In genomic region chr10:22615309-22615708, GRCm38 (mm10) we compare ENCODE assay signal across 18 mouse cellular contexts. TPM values are rescaled to one million over a fixed set of nuclear protein-coding genes. Genes with fewer than 3 reads are reported as not detected.
DNase-seq lines count a peak whose midpoint lies in the region; ATAC-seq and TF ChIP-seq lines count a peak whose summit lies in the region.
"Had no signal": no experiment of that assay in that cellular context is flagged by ENCODE, and none has a peak within 500 bp of the region (broad histone marks: within the 10 kb centered on the region; RNA-seq: fewer than 3 reads in every experiment).

No protein-coding gene starts in this region.

- no peaks in the 10 kb centered on the region for H3K27me3 ChIP-seq in heart, embryonic 11.5 days (ENCODE audit: control insufficient read depth, insufficient read depth, low read length)
- no peaks in the 10 kb centered on the region for H3K27me3 ChIP-seq in kidney, embryonic 16.5 days (ENCODE audit: insufficient read depth, low read length)
- no peaks in the 10 kb centered on the region for H3K27me3 ChIP-seq in midbrain, embryonic 10.5 days (ENCODE audit: low read depth, poor library complexity, severe bottlenecking)
- no peaks in the 10 kb centered on the region for H3K27me3 ChIP-seq in midbrain, postnatal 0 days (ENCODE audit: insufficient read depth, low read length)
- no peaks in the 10 kb centered on the region for H3K27me3 ChIP-seq in midbrain, embryonic 16.5 days (ENCODE audit: control insufficient read depth, insufficient read depth, low read depth, low read length)
- no peaks in the 10 kb centered on the region for H3K27me3 ChIP-seq in intestine, postnatal 0 days (replicated peaks; ENCODE audit: control insufficient read depth, insufficient read depth, low read length)
- H3K27me3 ChIP-seq: limb, embryonic 15.5 days; lung, embryonic 15.5 days had no signal

- no peaks in the 10 kb centered on the region for H3K4me1 ChIP-seq in heart, embryonic 11.5 days (ENCODE audit: control insufficient read depth, insufficient read depth, low read length)
- no peaks in the 10 kb centered on the region for H3K4me1 ChIP-seq in kidney, embryonic 16.5 days (ENCODE audit: insufficient read depth, low read length)
- H3K4me1 ChIP-seq in midbrain, embryonic 10.5 days, result peaks cover 7% of the 10 kb centered on the region
- H3K4me1 ChIP-seq in midbrain, postnatal 0 days (ENCODE audit: insufficient read depth, low read length), result no peaks in the 10 kb centered on the region
- H3K4me1 ChIP-seq in midbrain, embryonic 16.5 days (ENCODE audit: control insufficient read depth, insufficient read depth, low read length), result no peaks in the 10 kb centered on the region
- no peaks in the 10 kb centered on the region for H3K4me1 ChIP-seq in intestine, postnatal 0 days (replicated peaks; ENCODE audit: control insufficient read depth, insufficient read depth, low read length)
- H3K4me1 ChIP-seq: limb, embryonic 15.5 days; lung, embryonic 15.5 days had no signal

- H3K9me3 ChIP-seq in heart, embryonic 11.5 days (replicated peaks; ENCODE audit: control insufficient read depth, low read length), result no peaks in the 10 kb centered on the region
- H3K9me3 ChIP-seq in kidney, embryonic 16.5 days (ENCODE audit: low read length), result peaks cover 11% of the 10 kb centered on the region
- H3K9me3 ChIP-seq in midbrain, embryonic 10.5 days (replicated peaks), result peaks cover 11% of the 10 kb centered on the region
- no peaks in the 10 kb centered on the region; the same call in 1 of the 2 replicates for H3K9me3 ChIP-seq in midbrain, postnatal 0 days (ENCODE audit: low read length)
- H3K9me3 ChIP-seq in midbrain, embryonic 16.5 days (replicated peaks; ENCODE audit: control insufficient read depth, low read length, poor library complexity, severe bottlenecking), result no peaks in the 10 kb centered on the region
- no peaks in the 10 kb centered on the region for H3K9me3 ChIP-seq in intestine, postnatal 0 days (ENCODE audit: control insufficient read depth)
- H3K9me3 ChIP-seq: limb, embryonic 15.5 days; lung, embryonic 15.5 days had no signal

- no peak for TF ChIP-seq CTCF in midbrain, postnatal 0 days (IDR thresholded peaks at IDR 0.05)
- TF ChIP-seq CTCF in intestine, postnatal 0 days (IDR thresholded peaks at IDR 0.05; ENCODE audit: low read depth), result no peak

- 36% methylated on average over 10 of the region's 10 CpGs for WGBS in heart, embryonic 11.5 days (ENCODE audit: insufficient replicate concordance)
- 26% methylated on average over 10 of the region's 10 CpGs for WGBS in kidney, embryonic 16.5 days
- 45% methylated on average over 10 of the region's 10 CpGs for WGBS in midbrain, embryonic 10.5 days
- 31% methylated on average over 10 of the region's 10 CpGs for whole genome bisulfite sequencing in midbrain, postnatal 0 days
- 29% methylated on average over 10 of the region's 10 CpGs for WGBS in midbrain, embryonic 16.5 days
- 38% methylated on average over 10 of the region's 10 CpGs for WGBS in intestine, postnatal 0 days

- H3K4me2 ChIP-seq in heart, embryonic 11.5 days, result no peak overlapping the region
- H3K4me2 ChIP-seq in kidney, embryonic 16.5 days (replicated peaks; ENCODE audit: low read depth, low read length), result no peak overlapping the region
- H3K4me2 ChIP-seq in midbrain, postnatal 0 days (ENCODE audit: low read depth, low read length, poor library complexity, severe bottlenecking), result no peak overlapping the region
- H3K4me2 ChIP-seq in midbrain, embryonic 16.5 days (ENCODE audit: low read length), result no peak overlapping the region
- H3K4me2 ChIP-seq in intestine, postnatal 0 days (replicated peaks; ENCODE audit: low read depth), result no peak overlapping the region
- H3K4me2 ChIP-seq: limb, embryonic 15.5 days; lung, embryonic 15.5 days had no signal

- H3K9ac ChIP-seq in heart, embryonic 11.5 days (ENCODE audit: low read depth, low read length), result no peak overlapping the region
- no peak overlapping the region for H3K9ac ChIP-seq in kidney, embryonic 16.5 days (replicated peaks; ENCODE audit: low read length)
- H3K9ac ChIP-seq in midbrain, postnatal 0 days (replicated peaks; ENCODE audit: low read length, poor library complexity, severe bottlenecking), result no peak overlapping the region
- no peak overlapping the region for H3K9ac ChIP-seq in midbrain, embryonic 16.5 days (ENCODE audit: low read depth, low read length)
- no peak overlapping the region for H3K9ac ChIP-seq in intestine, postnatal 0 days (ENCODE audit: low read depth, low read length)
- H3K9ac ChIP-seq: limb, embryonic 15.5 days; lung, embryonic 15.5 days had no signal

- no peak overlapping the region for H3K4me3 ChIP-seq in heart, embryonic 11.5 days (ENCODE audit: low read depth, low read length)
- H3K4me3 ChIP-seq in kidney, embryonic 16.5 days (ENCODE audit: low read length), result no peak overlapping the region
- H3K4me3 ChIP-seq in midbrain, embryonic 10.5 days, result no peak overlapping the region
- no peak overlapping the region for H3K4me3 ChIP-seq in midbrain, postnatal 0 days (ENCODE audit: low read depth, low read length)
- no peak overlapping the region for H3K4me3 ChIP-seq in midbrain, embryonic 16.5 days (ENCODE audit: low read depth, low read length)
- no peak overlapping the region for H3K4me3 ChIP-seq in intestine, postnatal 0 days (ENCODE audit: low read depth, low read length)
- H3K4me3 ChIP-seq: layer of hippocampus, adult 2 months; left cerebral cortex, adult 2 months; limb, embryonic 15.5 days; lung, embryonic 15.5 days had no signal

- ATAC-seq in heart, embryonic 11.5 days (replicated peaks; ENCODE audit: insufficient number of reproducible peaks, low FRiP score, low TSS enrichment), result no peak
- ATAC-seq in kidney, embryonic 16.5 days (ENCODE audit: low FRiP score, low TSS enrichment), result peak; percentile 89
- ATAC-seq in midbrain, postnatal 0 days (ENCODE audit: low FRiP score), result no peak
- peak; percentile 58; the same call in 1 of the 2 replicates for ATAC-seq in midbrain, embryonic 16.5 days
- no peak for ATAC-seq in intestine, postnatal 0 days
- ATAC-seq: inflammation-experienced regulatory T-cells, adult 6 months had no signal

- DNase-seq in heart, adult 11 months, result peak; percentile 82
- no peak for DNase-seq in kidney, adult 18-20 months
- peak; percentile 25 for DNase-seq in midbrain, embryonic 10.5 days (ENCODE audit: low spot score)
- no peak for DNase-seq in midbrain, postnatal 0 days (ENCODE audit: low spot score)
- DNase-seq: adrenal gland, postnatal 36 days; cerebellum, adult 9-11 months; gastrocnemius, postnatal 25 days; right cerebral cortex, postnatal 14 days; thymus, postnatal 25 days had no signal

- no peak overlapping the region for H3K27ac ChIP-seq in heart, embryonic 11.5 days (ENCODE audit: low read depth, low read length)
- peak overlapping the region; percentile 41; the same call in 1 of the 2 replicates for H3K27ac ChIP-seq in kidney, embryonic 16.5 days (ENCODE audit: low read length)
- H3K27ac ChIP-seq in midbrain, embryonic 10.5 days (replicated peaks), result peak overlapping the region; percentile 70
- H3K27ac ChIP-seq in midbrain, postnatal 0 days (ENCODE audit: low read depth, low read length), result no peak overlapping the region
- H3K27ac ChIP-seq in midbrain, embryonic 16.5 days (ENCODE audit: low read length), result no peak overlapping the region
- H3K27ac ChIP-seq in intestine, postnatal 0 days (ENCODE audit: low read depth, low read length), result no peak overlapping the region
- H3K27ac ChIP-seq: layer of hippocampus, adult 2 months; left cerebral cortex, adult 2 months; limb, embryonic 15.5 days; lung, embryonic 15.5 days had no signal

- H3K36me3 ChIP-seq in heart, embryonic 11.5 days (ENCODE audit: control insufficient read depth, insufficient read depth, low read length), result no peaks in the 10 kb centered on the region
- no peaks in the 10 kb centered on the region for H3K36me3 ChIP-seq in kidney, embryonic 16.5 days (ENCODE audit: insufficient read depth, low read length)
- H3K36me3 ChIP-seq in midbrain, embryonic 10.5 days, result no peaks in the 10 kb centered on the region
- H3K36me3 ChIP-seq in midbrain, postnatal 0 days (ENCODE audit: insufficient read depth, low read length), result no peaks in the 10 kb centered on the region
- no peaks in the 10 kb centered on the region for H3K36me3 ChIP-seq in midbrain, embryonic 16.5 days (ENCODE audit: control insufficient read depth, insufficient read depth, low read length)
- H3K36me3 ChIP-seq in intestine, postnatal 0 days (ENCODE audit: control insufficient read depth, insufficient read depth), result no peaks in the 10 kb centered on the region
- H3K36me3 ChIP-seq: limb, embryonic 15.5 days; lung, embryonic 15.5 days had no signal

RNA-seq across cellular contexts. Expression of gene Slc2a12, which starts 29.5 kb away (rescaled TPM):
- polyA plus RNA-seq in heart, embryonic 11.5 days (2014; fragmentation: Nextera tagmentation; extraction: Ambion mirVana), result 1.9 and 2.5 TPM in 2 replicates
- 2.3 and 2.6 TPM in 2 replicates for polyA plus RNA-seq in kidney, embryonic 16.5 days (2015; fragmentation: Nextera tagmentation; extraction: Ambion mirVana)
- 1.5 and 1.7 TPM in 2 replicates for polyA plus RNA-seq in midbrain, embryonic 10.5 days (2016; fragmentation: Nextera tagmentation; extraction: Ambion mirVana)
- total RNA-seq in midbrain, postnatal 0 days (2014; rRNA removed), result 7.2 and 7.8 TPM in 2 replicates
- polyA plus RNA-seq in midbrain, postnatal 0 days (2015; fragmentation: Nextera tagmentation; extraction: Ambion mirVana), result 5.8 and 6.0 TPM in 2 replicates
- polyA plus RNA-seq in midbrain, embryonic 16.5 days (2015; fragmentation: Nextera tagmentation; extraction: Ambion mirVana), result 4.7 and 5.3 TPM in 2 replicates
- polyA plus RNA-seq in intestine, postnatal 0 days (2015; fragmentation: Nextera tagmentation; extraction: Ambion mirVana), result 0.27 and 0.30 TPM in 2 replicates

Comparison
In these comparisons a context has a peak if more than half of its experiments do, and no peak if none do; other contexts are left out.
1. DNase-seq: peak in heart, adult 11 months (single experiment) and midbrain, embryonic 10.5 days (single experiment); none in kidney, adult 18-20 months (single experiment) and midbrain, postnatal 0 days (single experiment).
2. ATAC-seq: peak in kidney, embryonic 16.5 days (single experiment) and midbrain, embryonic 16.5 days (single experiment); none in heart, embryonic 11.5 days (single experiment), midbrain, postnatal 0 days (single experiment) and intestine, postnatal 0 days (single experiment).
3. H3K27ac ChIP-seq: peak in kidney, embryonic 16.5 days (single experiment) and midbrain, embryonic 10.5 days (single experiment); none in heart, embryonic 11.5 days (single experiment), midbrain, postnatal 0 days (single experiment), midbrain, embryonic 16.5 days (single experiment) and intestine, postnatal 0 days (single experiment).